Comparison of ENCODE assay signal across 8 mouse cellular contexts in genomic region chr9:44379862-44380261, GRCm38 (mm10). TPM values are rescaled to one million over a fixed set of nuclear protein-coding genes. Genes with fewer than 3 reads are reported as not detected.
A peak's percentile ranks its signal among the peaks of the same experiment; 100 is the strongest.
DNase-seq lines count a peak whose midpoint lies in the region; ATAC-seq and TF ChIP-seq lines count a peak whose summit lies in the region.

No protein-coding gene starts in this region.

- H3K9me3 ChIP-seq in hindbrain, postnatal 0 days (ENCODE audit: low read length) = no peaks in the 10 kb centered on the region

- no peaks in the 10 kb centered on the region for H3K79me2 ChIP-seq in heart, adult 2 months (replicated peaks; ENCODE audit: control insufficient read depth, insufficient read depth, low read length)

- WGBS in heart, adult 2 months = 5% methylated on average over 15 of the region's 15 CpGs
- WGBS in spleen, adult 2 months = 6% methylated on average over 15 of the region's 15 CpGs
- WGBS in hindbrain, postnatal 0 days = 8% methylated on average over 15 of the region's 15 CpGs

- H3K27me3 ChIP-seq in heart, adult 2 months (ENCODE audit: control insufficient read depth, insufficient read depth, low read length) = no peaks in the 10 kb centered on the region
- H3K27me3 ChIP-seq in spleen, adult 2 months (ENCODE audit: control insufficient read depth, insufficient read depth, low read length) = no peaks in the 10 kb centered on the region
- H3K27me3 ChIP-seq in hindbrain, postnatal 0 days (ENCODE audit: insufficient read depth, low read length) = no peaks in the 10 kb centered on the region

- no peak for TF ChIP-seq POLR2A in heart, adult 2 months (IDR thresholded peaks at IDR 0.05; ENCODE audit: insufficient read depth, low read depth, low read length)
- TF ChIP-seq POLR2A in spleen, adult 2 months (IDR thresholded peaks at IDR 0.05; ENCODE audit: low read depth, low read length) = no peak

- peak overlapping the region; percentile 82 for H3K4me2 ChIP-seq in hindbrain, postnatal 0 days (ENCODE audit: low read depth, low read length)

- peak; percentile 14 for ATAC-seq in hindbrain, postnatal 0 days
- 0 out of 2 replicates have a peak, but pooled peaks have one; percentile 7 for ATAC-seq in monocyte, adult 5-6 weeks (replicated peaks; ENCODE audit: insufficient number of reproducible peaks, low FRiP score, low TSS enrichment, poor library complexity, severe bottlenecking)
- no peak for ATAC-seq in megakaryocyte-erythroid progenitor cell, adult 5-6 weeks (replicated peaks; ENCODE audit: low FRiP score, low TSS enrichment, poor library complexity, severe bottlenecking)

- no peak for DNase-seq in heart, adult 2 months
- DNase-seq in heart, postnatal 14 days = no peak
- DNase-seq in spleen, adult 2 months (ENCODE audit: low read depth in 1 of 2, low spot score in 2 of 2) = no peak
- DNase-seq in spleen, postnatal 36 days (ENCODE audit: low spot score in 2 of 2) = no peak
- DNase-seq in hindbrain, postnatal 0 days (ENCODE audit: low spot score) = peak; percentile 19
- no peak for DNase-seq in urinary bladder, postnatal 10 days (ENCODE audit: low spot score)

- H3K36me3 ChIP-seq in heart, adult 2 months (ENCODE audit: control insufficient read depth, insufficient read depth, low read length) = no peaks in the 10 kb centered on the region
- H3K36me3 ChIP-seq in spleen, adult 2 months (ENCODE audit: control insufficient read depth, insufficient read depth, low read length) = peaks cover 27% of the 10 kb centered on the region
- peaks cover 36% of the 10 kb centered on the region for H3K36me3 ChIP-seq in hindbrain, postnatal 0 days (ENCODE audit: insufficient read depth, low read length)

- no peak for TF ChIP-seq CTCF in heart, adult 2 months (IDR thresholded peaks at IDR 0.05)
- TF ChIP-seq CTCF in spleen, adult 2 months (IDR thresholded peaks at IDR 0.05; ENCODE audit: extremely low read depth, insufficient read depth, insufficient read length, insufficient replicate concordance) = no peak
- no peak for TF ChIP-seq CTCF in hindbrain, postnatal 0 days (IDR thresholded peaks at IDR 0.05; ENCODE audit: low read depth)

- peak overlapping the region; percentile 89 for H3K27ac ChIP-seq in heart, adult 2 months
- peak overlapping the region; percentile 79 for H3K27ac ChIP-seq in spleen, adult 2 months (ENCODE audit: insufficient read depth, low read length)
- peak overlapping the region; percentile 89 for H3K27ac ChIP-seq in hindbrain, postnatal 0 days

- peak overlapping the region; percentile 80 for H3K4me3 ChIP-seq in heart, adult 2 months
- peak overlapping the region; percentile 92 for H3K4me3 ChIP-seq in spleen, adult 2 months (ENCODE audit: extremely low read depth, insufficient read depth, insufficient read length)
- peak overlapping the region; percentile 87 for H3K4me3 ChIP-seq in hindbrain, postnatal 0 days (ENCODE audit: low read length)

- peaks cover 2% of the 10 kb centered on the region for H3K4me1 ChIP-seq in heart, adult 2 months (ENCODE audit: control insufficient read depth, insufficient read depth, low read length)
- H3K4me1 ChIP-seq in spleen, adult 2 months (ENCODE audit: control insufficient read depth, insufficient read depth, insufficient read length) = peaks cover 7% of the 10 kb centered on the region; the same call in 1 of the 2 replicates
- H3K4me1 ChIP-seq in hindbrain, postnatal 0 days (ENCODE audit: insufficient read depth, low read length) = peaks cover 9% of the 10 kb centered on the region

- H3K9ac ChIP-seq in heart, adult 2 months (ENCODE audit: low read depth, low read length) = peak overlapping the region; percentile 79
- peak overlapping the region; percentile 96 for H3K9ac ChIP-seq in hindbrain, postnatal 0 days (replicated peaks; ENCODE audit: low read length)

- intact Hi-C loops in heart, adult 2 months (cut with DNase I) = loop anchor here (10.0 kb wide), 1 partner anchor 395 kb away; no protein-coding TSS in a partner anchor
- intact Hi-C loops in heart, postnatal 14 days (cut with DNase I) = loop anchor here (10.0 kb wide), 1 partner anchor 395 kb away; no protein-coding TSS in a partner anchor

- no peak for TF ChIP-seq EP300 in heart, adult 2 months (IDR thresholded peaks at IDR 0.05; ENCODE audit: insufficient read depth, low read depth, low read length)

RNA-seq across cellular contexts. Expression of gene Hyou1, which starts 0.6 kb away (rescaled TPM):
- total RNA-seq in heart, adult 2 months (2021) = 10 to 100 TPM; 73.9 to 79.6 TPM
- 23.1 and 41.1 TPM in 2 replicates for polyA plus RNA-seq in heart, adult 2 months (2012; rRNA removed)
- 10 to 100 TPM; 38.9 to 52.1 TPM for total RNA-seq in heart, postnatal 14 days (2021)
- polyA plus RNA-seq in spleen, adult 2 months (2012; rRNA removed) = 39.8 and 44.3 TPM in 2 replicates
- 60.6 and 95.7 TPM in 2 replicates for total RNA-seq in hindbrain, postnatal 0 days (2014; rRNA removed)
- polyA plus RNA-seq in hindbrain, postnatal 0 days (2015; fragmentation: Nextera tagmentation; extraction: Ambion mirVana) = 15.5 and 17.4 TPM in 2 replicates
- total RNA-seq in monocyte, adult 5-6 weeks (2017) = 47.1 to 80.0 TPM (median 54.2 TPM) in 3 replicates
- total RNA-seq in megakaryocyte-erythroid progenitor cell, adult 5-6 weeks (2014; fragmentation: Nextera tagmentation) = 45.1 and 45.6 TPM in 2 replicates
- total RNA-seq in megakaryocyte-erythroid progenitor cell, adult 5-6 weeks (2017) = 56.5 and 77.5 TPM in 2 replicates

RNA-seq across cellular contexts. Expression of gene Slc37a4, which starts 16.8 kb away (rescaled TPM):
- 10 to 100 TPM; 20.9 to 24.8 TPM for total RNA-seq in heart, adult 2 months (2021)
- 38.9 and 62.9 TPM in 2 replicates for polyA plus RNA-seq in heart, adult 2 months (2012; rRNA removed)
- 10 to 100 TPM; 29.6 to 31.0 TPM for total RNA-seq in heart, postnatal 14 days (2021)
- polyA plus RNA-seq in spleen, adult 2 months (2012; rRNA removed) = 24.5 and 25.4 TPM in 2 replicates
- 72.7 and 93.9 TPM in 2 replicates for total RNA-seq in hindbrain, postnatal 0 days (2014; rRNA removed)
- 40.2 and 40.3 TPM in 2 replicates for polyA plus RNA-seq in hindbrain, postnatal 0 days (2015; fragmentation: Nextera tagmentation; extraction: Ambion mirVana)
- 15.9 to 33.9 TPM (median 22.1 TPM) in 3 replicates for total RNA-seq in monocyte, adult 5-6 weeks (2017)
- total RNA-seq in megakaryocyte-erythroid progenitor cell, adult 5-6 weeks (2014; fragmentation: Nextera tagmentation) = 20.5 and 32.2 TPM in 2 replicates
- 11.4 and 43.0 TPM in 2 replicates for total RNA-seq in megakaryocyte-erythroid progenitor cell, adult 5-6 weeks (2017)

RNA-seq across cellular contexts. Expression of gene Vps11, which starts 18.4 kb away (rescaled TPM):
- 10 to 100 TPM; 13.9 to 15.3 TPM for total RNA-seq in heart, adult 2 months (2021)
- 15.5 and 17.9 TPM in 2 replicates for polyA plus RNA-seq in heart, adult 2 months (2012; rRNA removed)
- 10 to 100 TPM; 17.8 to 19.5 TPM for total RNA-seq in heart, postnatal 14 days (2021)
- polyA plus RNA-seq in spleen, adult 2 months (2012; rRNA removed) = 23.7 and 25.6 TPM in 2 replicates
- 41.6 and 53.2 TPM in 2 replicates for total RNA-seq in hindbrain, postnatal 0 days (2014; rRNA removed)
- polyA plus RNA-seq in hindbrain, postnatal 0 days (2015; fragmentation: Nextera tagmentation; extraction: Ambion mirVana) = 39.3 and 39.9 TPM in 2 replicates
- total RNA-seq in monocyte, adult 5-6 weeks (2017) = 27.4 to 38.1 TPM (median 32.2 TPM) in 3 replicates
- 16.4 and 24.5 TPM in 2 replicates for total RNA-seq in megakaryocyte-erythroid progenitor cell, adult 5-6 weeks (2014; fragmentation: Nextera tagmentation)
- total RNA-seq in megakaryocyte-erythroid progenitor cell, adult 5-6 weeks (2017) = 12.8 and 15.3 TPM in 2 replicates

RNA-seq across cellular contexts. Expression of gene Rps25, which starts 27.1 kb away (rescaled TPM):
- 100 to 1,000 TPM; 735 to 889 TPM for total RNA-seq in heart, adult 2 months (2021)
- polyA plus RNA-seq in heart, adult 2 months (2012; rRNA removed) = 162 and 268 TPM in 2 replicates
- total RNA-seq in heart, postnatal 14 days (2021) = 100 to 1,000 TPM; 728 to 854 TPM
- 137 and 144 TPM in 2 replicates for polyA plus RNA-seq in spleen, adult 2 months (2012; rRNA removed)
- 190 and 229 TPM in 2 replicates for total RNA-seq in hindbrain, postnatal 0 days (2014; rRNA removed)
- 1,650 and 1,709 TPM in 2 replicates for polyA plus RNA-seq in hindbrain, postnatal 0 days (2015; fragmentation: Nextera tagmentation; extraction: Ambion mirVana)
- 995 to 1,562 TPM (median 1,501 TPM) in 3 replicates for total RNA-seq in monocyte, adult 5-6 weeks (2017)
- total RNA-seq in megakaryocyte-erythroid progenitor cell, adult 5-6 weeks (2014; fragmentation: Nextera tagmentation) = 4,337 and 4,372 TPM in 2 replicates
- 1,747 and 2,464 TPM in 2 replicates for total RNA-seq in megakaryocyte-erythroid progenitor cell, adult 5-6 weeks (2017)

RNA-seq across cellular contexts. Expression of gene Trappc4, which starts 27.5 kb away (rescaled TPM):
- 10 to 100 TPM; 34.9 to 36.2 TPM for total RNA-seq in heart, adult 2 months (2021)
- 28.2 and 39.9 TPM in 2 replicates for polyA plus RNA-seq in heart, adult 2 months (2012; rRNA removed)
- total RNA-seq in heart, postnatal 14 days (2021) = 10 to 100 TPM; 32.1 to 35.8 TPM
- polyA plus RNA-seq in spleen, adult 2 months (2012; rRNA removed) = 22.9 and 29.7 TPM in 2 replicates
- total RNA-seq in hindbrain, postnatal 0 days (2014; rRNA removed) = 108 and 120 TPM in 2 replicates
- 293 and 307 TPM in 2 replicates for polyA plus RNA-seq in hindbrain, postnatal 0 days (2015; fragmentation: Nextera tagmentation; extraction: Ambion mirVana)
- total RNA-seq in monocyte, adult 5-6 weeks (2017) = 25.9 to 40.8 TPM (median 32.3 TPM) in 3 replicates
- total RNA-seq in megakaryocyte-erythroid progenitor cell, adult 5-6 weeks (2014; fragmentation: Nextera tagmentation) = 71.6 and 116 TPM in 2 replicates
- 28.4 and 36.8 TPM in 2 replicates for total RNA-seq in megakaryocyte-erythroid progenitor cell, adult 5-6 weeks (2017)
